Mouse (Mus musculus) ZHBTc4 (cell line): Measurements from ENCODE around the gene Ccdc106.
"Not testable (repeated sequence)": the region's sequence is repeated elsewhere in the genome, so short reads cannot be mapped to it uniquely, and the experiment has no call there.

Source experiments
- DNase-seq: peaks from one replicate; pipeline ENCODE4 v3.0.0-alpha.2; 2011; ENCODE audit warnings: low read depth, low spot score

The Ccdc106 gene

DNA sequence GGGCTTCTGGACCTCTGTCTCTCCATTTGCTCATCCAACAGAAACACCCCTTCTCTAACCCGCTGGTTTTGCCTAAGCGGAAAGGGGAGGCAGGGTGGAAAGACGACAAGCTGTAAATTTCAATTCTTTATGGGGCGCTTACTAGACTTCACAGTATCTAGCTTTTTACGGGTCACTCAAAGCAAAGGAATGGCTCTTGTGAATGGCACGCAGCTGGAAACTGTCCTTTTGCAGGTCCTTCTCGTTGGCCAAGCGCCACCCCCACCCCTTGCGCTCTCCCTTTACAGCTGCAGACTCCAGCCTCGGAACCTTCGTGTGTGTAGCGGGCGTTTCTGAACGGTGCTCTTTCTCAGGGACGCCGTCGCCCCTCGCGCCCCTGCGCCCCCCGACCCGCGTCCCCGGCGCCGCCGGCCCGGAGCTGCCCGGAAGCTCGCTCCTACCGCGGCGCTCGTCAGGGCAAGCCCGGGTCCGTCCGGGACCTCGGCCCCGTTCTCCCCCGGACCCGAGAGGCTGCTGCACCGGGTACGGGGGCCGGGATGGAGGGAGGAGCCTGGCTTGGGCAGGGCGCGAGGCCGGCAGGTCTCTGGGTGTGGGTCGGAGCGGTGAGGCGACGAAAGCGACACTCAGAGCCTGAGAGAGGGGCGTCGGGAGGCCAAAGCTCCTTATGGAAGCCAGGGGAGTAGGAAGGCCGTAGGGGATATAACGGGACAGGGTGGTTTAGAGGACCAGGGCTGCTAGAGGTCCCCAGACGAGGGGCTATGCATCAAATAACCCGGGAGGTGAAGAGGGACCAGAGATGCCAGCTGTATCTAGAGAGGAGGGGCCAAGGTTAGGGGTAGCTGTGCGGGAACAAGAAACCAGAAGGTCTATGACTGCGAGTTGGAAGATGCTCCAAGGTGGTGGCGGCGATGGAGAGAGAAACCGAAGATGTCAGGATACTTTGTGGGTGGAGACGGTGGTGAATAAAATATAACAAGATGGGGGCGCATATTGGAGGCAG, 31.1 kb downstream of the Ccdc106 start, which contains the start of gene Zfp580:
Zfp580 (plus strand) TSS at position 346 of the 1,000 bp plus-strand sequence.
- DNase-seq = peak; percentile 84

DNA sequence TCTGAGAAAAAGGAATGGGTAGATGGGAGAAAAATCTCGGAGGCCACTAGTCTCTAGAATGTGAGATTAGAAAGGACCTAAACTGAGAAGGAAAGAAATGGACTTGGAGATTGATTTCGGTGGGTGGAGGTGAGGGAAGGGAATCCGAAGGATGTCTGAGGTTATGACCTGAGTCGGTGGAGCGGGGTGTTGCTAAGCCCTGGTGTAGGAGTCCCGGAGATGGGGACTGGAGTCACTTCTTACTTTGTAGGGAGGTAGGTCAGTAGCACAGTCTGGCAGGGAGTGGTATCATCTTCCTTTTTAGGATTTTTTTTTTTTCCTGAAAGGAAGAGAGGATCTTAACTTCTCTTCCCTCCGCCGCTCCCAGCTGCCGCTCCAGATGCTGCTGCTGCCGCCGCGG, 32.1 kb downstream of the Ccdc106 start:
- DNase-seq = no peak

DNA sequence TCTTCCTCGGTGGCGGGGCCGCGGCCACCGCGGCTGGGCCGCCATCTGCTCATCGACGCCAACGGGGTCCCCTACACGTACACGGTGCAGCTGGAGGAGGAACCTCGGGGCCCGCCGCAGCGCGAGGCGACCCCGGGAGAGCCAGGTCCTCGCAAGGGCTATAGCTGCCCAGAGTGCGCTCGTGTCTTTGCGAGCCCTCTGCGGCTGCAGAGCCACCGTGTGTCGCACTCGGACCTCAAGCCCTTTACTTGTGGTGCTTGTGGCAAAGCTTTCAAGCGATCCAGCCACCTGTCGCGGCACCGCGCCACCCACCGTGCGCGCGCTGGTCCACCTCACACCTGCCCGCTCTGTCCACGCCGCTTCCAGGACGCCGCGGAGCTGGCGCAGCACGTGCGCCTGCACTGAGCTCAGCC, 32.6 kb downstream of the Ccdc106 start:
- DNase-seq = no peak

GRCm38 (mm10) chr7:5053456-5054179, 33.3 kb downstream of the Ccdc106 start:
- DNase-seq = peak; percentile 67

- DNase-seq = peak; percentile 27
These were observed 36.4 kb downstream of the Ccdc106 start for GRCm38 (mm10) chr7:5056651-5057263.

DNA sequence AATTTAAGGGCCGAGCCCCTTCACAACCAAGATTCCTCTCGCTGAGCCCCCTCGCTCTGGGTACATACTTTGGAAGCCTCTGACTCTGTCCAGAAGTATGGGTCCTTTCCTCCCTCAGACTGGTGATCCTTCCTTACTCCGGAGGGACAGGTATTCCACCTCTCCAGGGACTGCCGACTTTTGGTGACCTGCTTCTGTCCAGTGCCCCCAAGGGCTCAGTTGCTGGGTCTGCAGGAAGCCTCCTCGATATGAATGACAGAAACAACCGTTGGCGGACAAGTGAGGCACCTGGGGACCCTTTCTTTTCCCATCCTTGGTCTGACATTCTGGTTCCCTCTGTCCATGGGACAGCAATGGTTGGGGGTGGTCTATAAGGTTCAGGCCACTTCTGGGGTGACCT, 37.0 kb downstream of the Ccdc106 start:
- no peak for DNase-seq

DNA sequence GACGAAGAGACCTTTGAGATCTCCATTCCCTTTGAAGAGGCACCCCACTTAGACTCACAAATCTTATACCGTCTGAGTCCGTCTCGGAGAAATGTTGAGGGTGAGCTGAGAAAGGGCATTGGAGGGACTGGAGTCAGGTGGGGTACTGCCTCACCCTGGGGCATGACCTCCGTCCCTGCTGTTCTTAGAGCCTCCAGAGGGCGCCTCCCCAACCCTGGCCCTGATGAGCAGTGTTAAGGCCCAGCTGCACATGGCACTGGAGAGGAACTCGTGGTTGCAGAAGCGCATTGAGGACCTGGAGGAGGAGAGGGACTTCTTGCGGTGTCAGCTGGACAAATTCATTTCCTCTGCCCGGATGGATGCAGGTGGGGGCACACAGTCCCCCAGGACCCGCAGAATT, 37.5 kb downstream of the Ccdc106 start:
- DNase-seq = peak; percentile 53

- DNase-seq = no peak
These were observed 38.3 kb downstream of the Ccdc106 start for GRCm38 (mm10) chr7:5058631-5059030.

DNA sequence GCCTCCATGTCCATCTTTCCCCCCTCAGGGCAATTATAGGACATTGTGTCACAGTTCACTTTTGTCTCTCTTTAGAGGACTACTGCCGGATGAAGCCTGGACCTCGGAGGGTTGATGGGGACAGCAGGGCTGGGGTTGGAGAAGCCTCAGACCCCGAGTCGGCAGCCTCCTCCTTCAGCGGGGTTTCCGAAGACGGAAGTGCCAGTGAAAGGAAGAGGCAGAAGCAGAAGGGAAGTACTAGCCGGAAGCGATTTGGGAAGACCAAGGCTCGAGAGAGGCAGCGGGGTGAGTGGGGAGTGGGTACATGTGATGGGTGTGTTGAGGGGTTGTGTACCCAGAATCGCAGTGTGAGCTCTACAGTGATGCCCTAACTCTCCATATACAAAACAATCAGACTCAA, 39.1 kb downstream of the Ccdc106 start:
- no peak for DNase-seq

- DNase-seq = peak; percentile 91
These were observed 39.9 kb downstream of the Ccdc106 start for GRCm38 (mm10) chr7:5060239-5060731.

DNA sequence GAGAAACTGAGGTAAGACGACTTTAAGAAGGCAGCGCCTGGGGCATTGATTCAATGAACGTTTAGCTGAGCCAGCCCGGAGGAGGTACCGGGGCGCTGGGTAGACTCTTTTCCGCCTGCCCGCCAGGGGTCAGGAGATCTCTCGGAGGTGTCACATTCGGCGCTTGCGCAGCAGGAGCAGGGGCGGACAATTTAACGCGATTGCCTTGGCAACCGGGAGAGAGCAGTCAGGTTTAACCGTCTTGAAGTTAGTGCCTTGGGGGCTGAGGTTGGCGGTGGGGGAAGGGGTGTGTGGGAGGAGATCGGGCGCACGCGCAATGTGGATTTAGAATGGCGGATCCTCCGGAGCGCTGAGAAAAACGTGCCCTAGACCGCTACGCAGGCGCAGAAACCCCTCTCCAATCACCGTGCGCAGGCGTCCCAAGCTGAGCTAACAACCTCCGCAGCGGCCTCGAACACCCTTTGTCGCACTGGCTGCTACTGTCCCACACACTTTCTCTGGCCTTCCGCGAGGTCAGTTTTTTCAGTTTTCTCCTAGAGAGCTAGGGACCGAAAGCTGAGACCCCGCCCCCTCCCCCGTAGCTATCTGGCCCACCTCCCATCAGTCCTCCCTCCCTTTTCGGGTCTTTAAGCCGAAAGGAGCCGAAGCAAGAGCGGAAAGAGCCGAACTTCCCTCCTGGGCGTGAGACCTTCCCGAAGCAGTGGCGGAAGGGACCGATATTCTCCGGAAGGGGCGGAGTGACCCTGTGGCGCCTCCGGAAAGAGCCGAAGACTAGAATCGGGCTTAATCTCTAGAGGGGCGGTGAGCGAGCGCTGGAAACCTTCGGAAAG, 40.8 kb downstream of the Ccdc106 start:
- DNase-seq = peak; percentile 98

GRCm38 (mm10) chr7:5061774-5062359, 41.5 kb downstream of the Ccdc106 start, which contains the start of gene U2af2:
U2af2 (plus strand) TSS chr7:5062143.
- peak; percentile 95 for DNase-seq

GRCm38 (mm10) chr7:5062360-5063001, 42.1 kb downstream of the Ccdc106 start:
- peak; percentile 92 for DNase-seq

- no peak for DNase-seq
These were observed 44.5 kb downstream of the Ccdc106 start for GRCm38 (mm10) chr7:5064886-5065285.

DNA sequence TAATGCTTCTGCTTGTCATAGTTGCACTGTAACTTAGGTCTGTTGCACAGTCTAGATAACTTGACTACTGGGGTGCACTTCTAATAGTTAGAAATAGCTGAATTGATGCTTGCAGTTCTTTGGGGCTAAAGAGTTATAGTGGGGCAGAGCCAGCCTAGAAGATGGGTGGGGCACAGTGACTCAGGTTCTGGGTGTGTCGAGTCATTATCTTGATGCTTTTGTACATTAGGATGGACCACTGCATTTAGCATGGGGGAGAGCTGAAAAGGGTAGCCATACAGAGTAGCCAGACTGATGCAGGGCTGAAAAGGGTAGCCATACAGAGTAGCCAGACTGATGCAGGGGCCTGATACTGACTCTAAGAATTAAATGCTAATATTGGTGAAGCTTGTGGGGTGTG, 53.2 kb downstream of the Ccdc106 start:
- no peak for DNase-seq

DNA sequence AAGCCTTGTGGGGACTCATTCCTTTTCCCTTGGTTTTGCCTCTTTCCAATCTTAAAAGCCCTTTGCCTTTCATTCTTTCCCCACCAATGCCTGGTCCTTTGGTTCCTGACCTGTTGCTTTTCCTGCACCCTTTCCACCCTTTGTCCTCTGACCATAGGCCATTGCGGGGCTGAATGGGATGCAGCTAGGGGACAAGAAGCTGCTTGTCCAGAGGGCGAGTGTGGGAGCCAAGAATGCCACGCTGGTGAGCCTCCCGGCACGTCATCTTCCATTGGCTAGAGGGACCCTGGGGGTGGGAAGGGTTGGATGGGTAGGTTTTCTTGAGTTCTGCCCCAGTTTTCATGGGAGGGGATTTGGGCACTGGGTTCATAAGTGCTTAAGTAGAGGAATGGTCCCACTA, 54.6 kb downstream of the Ccdc106 start:
- DNase-seq = no peak

GRCm38 (mm10) chr7:5076931-5077330, 56.6 kb downstream of the Ccdc106 start:
- DNase-seq = no peak

DNA sequence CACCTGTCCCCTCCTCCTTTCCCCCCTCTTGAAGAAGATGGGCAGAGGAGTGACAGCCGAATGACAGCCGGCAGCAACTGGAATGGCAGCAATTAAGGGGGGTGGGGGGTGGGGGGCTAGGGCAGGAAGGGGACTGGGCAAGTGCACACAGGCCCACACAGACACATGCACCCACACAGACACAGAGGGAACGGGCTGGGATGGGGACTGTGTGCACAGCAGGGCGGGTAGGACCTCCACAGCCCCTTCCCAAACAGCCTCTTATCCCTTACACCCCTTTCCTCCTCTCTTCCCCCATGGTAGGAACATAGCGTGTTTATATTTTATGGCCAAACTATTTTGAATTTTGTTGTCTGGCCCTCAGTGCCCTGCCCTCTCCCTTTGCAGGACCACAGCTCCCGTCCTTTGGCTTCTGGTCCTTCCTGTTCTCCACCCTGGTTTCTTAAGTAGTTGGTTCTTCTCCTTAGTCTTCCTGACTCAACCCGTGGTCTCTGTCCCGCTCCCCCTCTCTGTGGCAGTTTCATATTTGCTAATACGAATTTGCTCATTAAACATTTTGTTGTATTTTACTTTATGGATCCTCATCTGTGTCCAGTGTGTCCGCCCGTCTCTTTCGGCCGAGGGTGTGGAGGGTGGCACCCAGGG, 59.1 kb downstream of the Ccdc106 start:
- not testable (repeated sequence) for DNase-seq

DNA sequence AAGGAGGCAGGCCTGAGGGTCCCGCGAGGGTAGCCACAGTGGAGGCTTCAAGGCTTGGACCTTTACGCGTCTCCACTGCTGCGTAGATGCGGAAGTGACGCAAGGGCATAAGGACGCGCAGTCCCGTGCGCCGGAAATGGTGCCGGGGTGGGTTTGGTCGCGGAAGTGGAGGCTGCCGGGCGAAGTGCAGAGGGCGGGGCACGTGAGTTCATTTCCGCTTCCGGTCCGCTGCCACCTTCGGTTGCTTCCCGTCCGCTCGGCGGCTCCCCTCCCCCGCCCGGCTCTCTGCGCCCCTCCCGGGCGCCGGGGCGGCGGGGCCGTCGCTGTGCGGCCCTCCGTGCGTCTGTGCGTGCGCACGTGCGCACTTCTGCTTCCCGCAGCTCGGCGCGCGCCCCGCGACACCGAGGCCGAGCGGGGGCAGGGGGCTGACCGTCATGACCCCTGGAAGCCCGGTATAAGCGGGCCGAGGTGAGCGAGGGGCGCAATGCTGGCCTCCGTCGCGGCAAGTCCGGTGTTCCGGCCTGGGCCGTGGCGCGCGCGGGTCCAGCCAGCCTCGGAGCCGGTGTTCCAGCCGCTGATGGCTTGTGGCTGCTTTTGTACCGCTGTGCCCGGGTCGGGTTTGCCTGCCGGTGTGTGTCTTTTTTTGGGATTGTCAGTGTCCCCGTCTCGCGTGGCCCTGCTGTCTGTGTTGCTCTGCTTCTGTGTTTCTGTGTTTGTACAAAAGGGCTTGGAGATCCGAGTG, 59.8 kb downstream of the Ccdc106 start, which contains the start of gene Epn1:
Epn1 (plus strand) TSS at position 226 of the 742 bp plus-strand sequence.
- peak; percentile 98 for DNase-seq
